Mouse (Mus musculus): Measurements from ENCODE around the gene Ogfrl1. TPM values are rescaled to one million over a fixed set of nuclear protein-coding genes. Genes with fewer than 3 reads are reported as not detected.

Ogfrl1 gene
- polyA plus RNA-seq, 1 experiment from 2014 or later: 1.6 TPM

GRCm38 (mm10) chr1:23391744-23392143, 5.8 kb downstream of the Ogfrl1 start:
- TF ChIP-seq CTCF (IDR thresholded peaks at IDR 0.05): no peak
- no peak for ATAC-seq
- ChIA-PET POLR2A (no interaction called here), CTCF (no interaction called here)
- DNase-seq (ENCODE audit: low read depth, low spot score): no peak
- H3K27me3 ChIP-seq: peaks cover 35% of the 10 kb centered on the region
- in situ Hi-C loops (cut with MboI; ENCODE audit: low pct_unique_long_range_greater_than_20kb): no loop called here

- peaks cover 19% of the 10 kb centered on the region for H3K27me3 ChIP-seq
- no peak for TF ChIP-seq CTCF (IDR thresholded peaks at IDR 0.05)
- ATAC-seq (no peak), DNase-seq (ENCODE audit: low read depth, low spot score) (no peak)
- CTCF ChIA-PET: no interaction called here
- POLR2A ChIA-PET: no interaction called here
- in situ Hi-C loops (cut with MboI; ENCODE audit: low pct_unique_long_range_greater_than_20kb): no loop called here
These were observed 13.2 kb downstream of the Ogfrl1 start for GRCm38 (mm10) chr1:23384326-23384725.

- peak; percentile 19 for DNase-seq (ENCODE audit: low read depth, low spot score)
- no peak for TF ChIP-seq CTCF (IDR thresholded peaks at IDR 0.05)
- POLR2A ChIA-PET: no interaction called here
- peaks cover 7% of the 10 kb centered on the region for H3K27me3 ChIP-seq
- peak; percentile 94 for ATAC-seq
- CTCF ChIA-PET: no interaction called here
- in situ Hi-C loops (cut with MboI; ENCODE audit: low pct_unique_long_range_greater_than_20kb): no loop called here
These were observed 14.5 kb downstream of the Ogfrl1 start for GRCm38 (mm10) chr1:23382806-23383653.

GRCm38 (mm10) chr1:23382461-23382805, 15.1 kb downstream of the Ogfrl1 start:
- no peak for TF ChIP-seq CTCF (IDR thresholded peaks at IDR 0.05)
- POLR2A ChIA-PET: no interaction called here
- DNase-seq (ENCODE audit: low read depth, low spot score) (no peak), ATAC-seq (peak; percentile 13)
- CTCF ChIA-PET: no interaction called here
- in situ Hi-C loops (cut with MboI; ENCODE audit: low pct_unique_long_range_greater_than_20kb): no loop called here
- peaks cover 7% of the 10 kb centered on the region for H3K27me3 ChIP-seq

DNA sequence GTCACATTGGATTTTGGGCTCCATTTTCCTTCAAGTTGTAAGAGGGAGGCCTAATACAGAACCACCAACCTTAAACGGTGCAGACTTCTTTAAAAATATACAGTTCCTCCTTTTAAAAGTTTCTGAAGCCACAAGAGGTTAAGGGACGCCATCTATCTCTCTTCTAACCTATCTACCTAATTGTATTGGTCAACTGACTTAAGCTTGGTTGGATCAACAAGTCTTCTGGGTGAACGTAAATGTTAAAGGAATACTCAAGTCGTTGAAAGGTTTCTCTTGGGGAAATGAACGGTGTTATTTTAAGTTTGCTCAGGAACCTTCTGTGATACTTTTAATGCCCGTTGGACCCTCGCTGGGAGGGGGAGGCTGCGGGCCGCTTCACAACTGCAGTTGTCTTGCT, 15.5 kb downstream of the Ogfrl1 start:
- ATAC-seq (no peak), DNase-seq (ENCODE audit: low read depth, low spot score) (no peak)
- CTCF ChIA-PET: no interaction called here
- in situ Hi-C loops (cut with MboI; ENCODE audit: low pct_unique_long_range_greater_than_20kb): no loop called here
- POLR2A ChIA-PET: no interaction called here
- no peak for TF ChIP-seq CTCF (IDR thresholded peaks at IDR 0.05)
- H3K27me3 ChIP-seq: peaks cover 7% of the 10 kb centered on the region

DNA sequence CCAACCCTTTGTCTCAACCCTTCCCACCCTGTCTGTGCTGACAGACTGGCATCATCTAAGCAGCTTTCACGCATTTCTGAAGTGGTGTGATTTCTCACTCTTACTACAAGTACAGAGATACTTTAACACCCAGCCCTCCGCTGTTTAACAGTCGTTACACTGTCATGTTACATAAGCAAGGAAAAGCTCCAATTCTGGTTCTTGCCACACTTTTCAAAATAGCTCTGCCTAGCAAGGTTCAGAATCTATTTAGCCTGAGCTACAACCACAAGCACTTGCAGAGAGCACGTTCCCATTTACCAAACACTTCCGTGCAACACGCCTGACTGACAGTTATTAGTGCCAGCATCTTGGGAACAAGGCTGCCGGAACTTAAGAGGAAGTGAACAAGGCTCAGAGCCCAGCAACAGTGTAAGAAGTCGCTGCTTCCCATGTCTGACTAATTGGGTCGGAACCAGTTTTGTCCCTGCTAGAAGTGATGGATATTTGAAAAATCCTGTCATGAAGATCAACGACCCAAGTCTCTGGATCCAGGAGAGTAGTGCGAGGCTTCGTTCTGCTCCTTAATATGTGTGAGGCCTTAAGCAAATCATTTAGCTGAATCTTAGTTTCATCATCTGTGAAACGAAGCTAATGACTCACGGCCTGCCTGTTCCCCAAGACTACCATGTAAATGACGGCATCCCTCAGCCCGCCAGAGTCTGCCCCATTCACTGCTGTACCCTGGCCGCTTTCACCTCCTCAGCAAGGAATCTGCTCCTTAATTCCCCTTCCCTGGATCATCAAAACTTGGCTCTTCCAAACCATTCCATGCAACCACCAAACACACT, 17.4 kb downstream of the Ogfrl1 start:
- POLR2A ChIA-PET: no interaction called here
- TF ChIP-seq CTCF (IDR thresholded peaks at IDR 0.05): no peak
- no peak for DNase-seq (ENCODE audit: low read depth, low spot score)
- CTCF ChIA-PET: interaction anchor here (1.0 to 1.5 kb wide), 2 partner anchors 9 to 15 kb away, joined by 3 to 4 read pairs; no protein-coding TSS in a partner anchor
- in situ Hi-C loops (cut with MboI; ENCODE audit: low pct_unique_long_range_greater_than_20kb): no loop called here
- no peak for ATAC-seq
- H3K27me3 ChIP-seq: peaks cover 8% of the 10 kb centered on the region

DNA sequence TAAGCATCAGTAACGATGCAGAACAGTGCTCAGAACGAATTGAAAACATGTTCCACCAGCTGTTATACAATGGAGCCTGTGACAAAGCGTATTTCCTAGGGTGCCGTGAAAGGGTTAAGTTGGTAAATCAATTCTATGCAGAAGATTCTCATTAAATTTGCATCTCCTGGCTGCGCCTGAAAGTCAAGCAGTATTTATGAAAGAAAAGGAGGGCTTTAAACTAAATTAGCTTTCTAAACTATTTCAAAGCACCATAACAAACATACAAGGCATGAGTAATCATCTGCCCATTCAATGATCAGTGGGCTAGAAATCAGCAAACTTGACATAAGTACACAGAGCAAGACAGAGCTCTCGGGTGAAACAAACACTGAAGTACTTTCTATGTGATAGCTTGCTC, 18.3 kb downstream of the Ogfrl1 start:
- ChIA-PET POLR2A (no interaction called here), CTCF (interaction anchor here (1.5 kb wide), 1 partner anchor 8 kb away, joined by 4 read pairs; no protein-coding TSS in a partner anchor)
- ATAC-seq (no peak), DNase-seq (ENCODE audit: low read depth, low spot score) (no peak)
- in situ Hi-C loops (cut with MboI; ENCODE audit: low pct_unique_long_range_greater_than_20kb): no loop called here
- TF ChIP-seq CTCF (IDR thresholded peaks at IDR 0.05): no peak
- H3K27me3 ChIP-seq: peaks cover 10% of the 10 kb centered on the region

- CTCF ChIA-PET: no interaction called here
- POLR2A ChIA-PET: no interaction called here
- DNase-seq (ENCODE audit: low read depth, low spot score) (no peak), ATAC-seq (no peak)
- no peak for TF ChIP-seq CTCF (IDR thresholded peaks at IDR 0.05)
- H3K27me3 ChIP-seq: peaks cover 10% of the 10 kb centered on the region
- in situ Hi-C loops (cut with MboI; ENCODE audit: low pct_unique_long_range_greater_than_20kb): no loop called here
These were observed 20.0 kb downstream of the Ogfrl1 start for GRCm38 (mm10) chr1:23377572-23377971.

DNA sequence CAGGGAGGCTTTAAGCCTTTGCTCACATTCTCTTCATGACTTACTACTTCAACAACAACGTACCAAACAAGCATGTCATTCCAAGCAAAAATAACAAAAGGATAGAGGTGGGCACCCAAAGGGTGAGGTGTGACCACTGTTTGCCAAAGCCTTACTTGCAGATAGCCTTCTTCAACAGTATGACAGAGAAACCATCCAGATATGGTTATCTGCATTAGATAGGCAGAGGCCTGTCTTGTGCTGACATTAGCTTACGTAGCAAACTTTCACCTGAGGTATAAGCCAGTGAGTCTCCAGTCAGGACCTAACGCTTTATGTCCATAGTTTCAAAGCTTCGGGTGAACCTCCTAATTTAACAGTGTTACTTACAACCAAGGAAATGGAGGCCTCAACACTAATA, 23.4 kb downstream of the Ogfrl1 start:
- ChIA-PET POLR2A (no interaction called here), CTCF (no interaction called here)
- ATAC-seq: no peak
- DNase-seq (ENCODE audit: low read depth, low spot score): no peak
- TF ChIP-seq CTCF (IDR thresholded peaks at IDR 0.05): no peak
- in situ Hi-C loops (cut with MboI; ENCODE audit: low pct_unique_long_range_greater_than_20kb): no loop called here
- peaks cover 11% of the 10 kb centered on the region for H3K27me3 ChIP-seq

DNA sequence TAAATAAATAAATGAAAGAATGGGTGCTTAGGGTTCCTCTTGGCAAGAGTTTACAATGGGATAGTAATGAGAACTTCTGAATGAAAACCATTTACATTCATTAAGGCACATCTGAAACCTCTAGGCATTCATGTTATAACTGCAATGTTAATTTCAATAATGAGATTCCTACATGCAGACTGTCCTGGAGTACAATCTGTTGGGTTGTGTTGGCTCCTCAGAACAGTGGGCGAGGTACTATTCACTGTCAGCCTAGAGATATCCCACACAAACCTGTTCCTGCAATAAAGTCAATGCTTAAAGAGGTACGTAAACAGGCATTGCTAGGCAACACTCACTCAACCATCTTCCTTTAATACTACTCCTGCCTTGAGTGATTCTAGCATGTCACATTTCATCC, 32.0 kb downstream of the Ogfrl1 start:
- no peak for ATAC-seq
- ChIA-PET CTCF (no interaction called here), POLR2A (no interaction called here)
- no peak for DNase-seq (ENCODE audit: low read depth, low spot score)
- peaks cover 22% of the 10 kb centered on the region for H3K27me3 ChIP-seq
- no peak for TF ChIP-seq CTCF (IDR thresholded peaks at IDR 0.05)
- in situ Hi-C loops (cut with MboI; ENCODE audit: low pct_unique_long_range_greater_than_20kb): no loop called here

GRCm38 (mm10) chr1:23352895-23353294, 44.7 kb downstream of the Ogfrl1 start:
- DNase-seq (ENCODE audit: low read depth, low spot score) (no peak), ATAC-seq (no peak)
- in situ Hi-C loops (cut with MboI; ENCODE audit: low pct_unique_long_range_greater_than_20kb): no loop called here
- POLR2A ChIA-PET: no interaction called here
- TF ChIP-seq CTCF (IDR thresholded peaks at IDR 0.05): no peak
- peaks cover 32% of the 10 kb centered on the region for H3K27me3 ChIP-seq
- CTCF ChIA-PET: no interaction called here
